Mouse (Mus musculus): ENCODE measurements around the gene Lst1. TPM values are rescaled to one million over a fixed set of nuclear protein-coding genes. Genes with fewer than 3 reads are reported as not detected.

Lst1 gene
- polyA plus RNA-seq, 1 experiment: 18.9 TPM

DNA sequence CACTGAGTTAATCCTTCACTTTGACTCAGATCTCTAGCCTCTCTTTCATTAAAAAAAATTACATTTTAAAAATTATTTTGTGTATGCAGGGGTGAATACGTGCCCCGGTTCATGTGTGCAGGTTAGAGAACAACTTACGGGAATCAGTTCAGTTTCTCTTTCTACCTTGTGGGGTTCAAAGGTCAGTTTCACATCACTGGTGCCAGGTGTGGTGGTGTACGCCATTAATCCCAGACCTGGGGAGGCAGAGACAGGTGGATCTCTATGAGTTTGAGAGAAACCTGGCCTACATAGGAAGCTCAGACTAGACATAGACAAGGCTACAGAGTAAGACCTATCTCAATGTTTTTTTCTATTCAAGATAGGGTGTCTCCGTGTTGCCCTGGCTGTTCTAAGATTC is 24.8 kb upstream of the Lst1 start:
- Histone ChIP-seq H3K4me3 (ENCODE audit: insufficient read depth, low read length) (no peak overlapping the region), H3K4me1 (ENCODE audit: control insufficient read depth, insufficient read depth, low read length) (no peaks in the 10 kb centered on the region), H3K27ac (ENCODE audit: insufficient read depth, low read length) (no peak overlapping the region)
- TF ChIP-seq POLR2A (IDR thresholded peaks at IDR 0.05; ENCODE audit: extremely low read depth, insufficient read depth, low read length) (no peak), CTCF (IDR thresholded peaks at IDR 0.05; ENCODE audit: extremely low read depth, insufficient read depth, low read length) (no peak)

- H3K27ac ChIP-seq (ENCODE audit: insufficient read depth, low read length): no peak overlapping the region
- H3K4me3 ChIP-seq (ENCODE audit: insufficient read depth, low read length): no peak overlapping the region
- TF ChIP-seq POLR2A (IDR thresholded peaks at IDR 0.05; ENCODE audit: extremely low read depth, insufficient read depth, low read length): no peak
- no peak for TF ChIP-seq CTCF (IDR thresholded peaks at IDR 0.05; ENCODE audit: extremely low read depth, insufficient read depth, low read length)
Measured at GRCm38 (mm10) chr17:35210593-35210992, 22.4 kb upstream of the Lst1 start.

DNA sequence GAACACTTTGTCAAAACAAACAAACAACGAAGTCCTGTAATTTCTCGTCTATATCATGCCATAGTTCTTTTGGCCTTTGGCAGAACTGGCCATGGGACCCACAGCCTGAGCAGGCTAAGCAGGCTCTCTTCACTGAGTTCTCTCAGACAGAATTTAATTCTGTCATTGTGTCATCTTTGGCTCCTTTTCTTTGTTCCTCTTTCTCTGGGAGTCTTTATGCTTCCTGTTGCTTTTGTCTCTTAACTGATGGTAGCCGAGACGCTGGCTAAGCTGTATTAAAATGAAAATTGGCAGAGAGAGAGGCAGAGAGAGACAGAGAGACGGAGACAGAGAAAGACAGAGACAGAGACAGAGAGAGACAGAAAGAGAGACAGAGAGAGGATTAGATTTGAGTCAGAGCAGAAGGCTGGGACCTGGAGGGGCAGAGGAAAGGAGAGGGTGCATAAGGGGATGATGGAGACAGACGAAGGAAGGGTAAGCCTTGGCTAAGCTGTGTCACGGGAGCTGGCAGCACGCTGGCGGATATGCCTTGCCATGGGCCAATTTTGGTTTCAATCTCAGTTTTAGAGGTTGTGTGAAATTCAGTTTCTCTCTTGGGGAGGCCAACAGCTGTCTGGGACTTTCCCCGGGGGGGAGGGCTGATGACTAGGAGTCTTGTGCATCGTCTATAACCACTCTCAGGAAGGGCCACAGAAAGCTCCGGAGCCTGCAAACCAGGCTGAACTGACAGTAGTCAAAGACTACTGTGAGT is 21.7 kb upstream of the Lst1 start:
- Histone ChIP-seq H3K4me1 (ENCODE audit: control insufficient read depth, insufficient read depth, low read length) (no peaks in the 10 kb centered on the region), H3K4me3 (ENCODE audit: insufficient read depth, low read length) (no peak overlapping the region), H3K27ac (ENCODE audit: insufficient read depth, low read length) (no peak overlapping the region)
- no peak for TF ChIP-seq POLR2A (IDR thresholded peaks at IDR 0.05; ENCODE audit: extremely low read depth, insufficient read depth, low read length)
- no peak for TF ChIP-seq CTCF (IDR thresholded peaks at IDR 0.05; ENCODE audit: extremely low read depth, insufficient read depth, low read length)

More at GRCm38 (mm10) chr17:35210593-35210992, 22.4 kb upstream of the Lst1 start:
- H3K4me1 ChIP-seq (ENCODE audit: control insufficient read depth, insufficient read depth, low read length): no peaks in the 10 kb centered on the region

DNA sequence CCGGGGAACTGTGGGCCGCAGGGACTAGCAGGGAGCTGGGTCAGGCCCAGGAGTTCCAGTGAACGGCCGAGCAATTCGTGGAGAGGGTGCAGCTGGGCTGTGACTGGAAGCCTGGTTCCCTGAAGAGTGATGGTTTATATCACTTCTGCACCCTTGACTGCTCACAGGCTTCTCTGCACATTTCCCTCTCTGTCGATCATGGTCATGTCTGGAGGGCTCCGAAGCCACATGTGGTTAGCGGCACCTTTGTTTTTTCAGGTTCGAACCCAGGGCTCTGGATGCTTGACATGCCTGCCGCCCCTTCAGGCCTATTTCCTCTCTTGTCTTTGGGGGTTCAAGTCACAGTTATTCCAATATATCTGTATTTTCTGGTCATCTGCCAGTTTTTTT is 17.1 kb upstream of the Lst1 start:
- TF ChIP-seq POLR2A (IDR thresholded peaks at IDR 0.05; ENCODE audit: extremely low read depth, insufficient read depth, low read length): no peak
- TF ChIP-seq CTCF (IDR thresholded peaks at IDR 0.05; ENCODE audit: extremely low read depth, insufficient read depth, low read length): no peak
- Histone ChIP-seq H3K27ac (ENCODE audit: insufficient read depth, low read length) (no peak overlapping the region), H3K4me1 (ENCODE audit: control insufficient read depth, insufficient read depth, low read length) (no peaks in the 10 kb centered on the region)

GRCm38 (mm10) chr17:35204494-35205379 is 16.5 kb upstream of the Lst1 start, which contains the start of gene Lta:
Gene Lta (minus strand): TSS chr17:35205351.
- no peak within 1 kb of the TSS for H3K27ac ChIP-seq (ENCODE audit: insufficient read depth, low read length)
- H3K4me1 ChIP-seq (ENCODE audit: control insufficient read depth, insufficient read depth, low read length): no peaks in the 10 kb centered on the region
- TF ChIP-seq POLR2A (IDR thresholded peaks at IDR 0.05; ENCODE audit: extremely low read depth, insufficient read depth, low read length) (no peak), CTCF (IDR thresholded peaks at IDR 0.05; ENCODE audit: extremely low read depth, insufficient read depth, low read length) (no peak)
- no peak within 1 kb of the TSS for H3K4me3 ChIP-seq (ENCODE audit: insufficient read depth, low read length)

More for the DNA sequence above, 17.1 kb upstream of the Lst1 start:
- no peak overlapping the region for H3K4me3 ChIP-seq (ENCODE audit: insufficient read depth, low read length)

DNA sequence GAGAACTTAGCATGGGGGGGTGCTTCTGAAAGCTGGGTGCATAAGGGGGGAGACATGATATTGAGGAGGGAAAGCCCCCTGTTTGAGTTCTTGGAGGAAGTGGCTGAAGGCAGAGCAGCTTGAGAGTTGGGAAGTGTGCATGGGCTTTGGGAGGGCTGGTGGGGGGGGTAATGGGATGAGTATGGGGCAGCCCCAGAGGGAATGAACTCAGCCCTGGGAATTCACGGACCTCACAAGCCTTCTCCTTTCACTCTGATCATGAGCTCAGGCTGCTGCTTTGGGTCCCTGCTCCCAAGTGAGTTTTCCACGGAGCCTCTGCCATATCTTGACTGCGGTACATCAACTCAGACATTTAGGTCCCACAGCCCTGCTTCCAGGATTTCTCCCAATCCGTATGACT is 14.2 kb upstream of the Lst1 start:
- Histone ChIP-seq H3K4me3 (ENCODE audit: insufficient read depth, low read length) (no peak overlapping the region), H3K4me1 (ENCODE audit: control insufficient read depth, insufficient read depth, low read length) (no peaks in the 10 kb centered on the region), H3K27ac (ENCODE audit: insufficient read depth, low read length) (no peak overlapping the region)
- no peak for TF ChIP-seq POLR2A (IDR thresholded peaks at IDR 0.05; ENCODE audit: extremely low read depth, insufficient read depth, low read length)

DNA sequence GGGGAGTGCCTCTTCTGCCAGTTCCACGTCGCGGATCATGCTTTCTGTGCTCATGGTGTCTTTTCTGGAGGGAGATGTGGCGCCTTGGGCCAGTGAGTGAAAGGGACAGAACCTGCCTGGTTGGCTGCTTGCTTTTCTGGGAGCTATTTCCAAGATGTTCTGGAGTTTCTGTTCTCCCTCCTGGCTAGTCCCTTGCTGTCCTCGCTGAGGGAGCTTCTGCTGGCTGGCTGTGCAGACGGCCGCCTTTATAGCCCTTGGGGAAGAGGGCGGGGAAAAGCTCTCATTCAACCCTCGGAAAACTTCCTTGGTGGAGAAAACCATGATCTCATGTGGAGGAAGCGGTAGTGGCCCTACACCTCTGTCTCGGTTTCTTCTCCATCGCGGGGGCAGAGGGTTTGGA is 13.5 kb upstream of the Lst1 start, which contains the start of gene Tnf:
Tnf (minus strand) TSS at position 221 of the 400 bp plus-strand sequence.
- H3K4me3 ChIP-seq (ENCODE audit: insufficient read depth, low read length): no peak within 1 kb of the TSS
- TF ChIP-seq CTCF (IDR thresholded peaks at IDR 0.05; ENCODE audit: extremely low read depth, insufficient read depth, low read length) (no peak), POLR2A (IDR thresholded peaks at IDR 0.05; ENCODE audit: extremely low read depth, insufficient read depth, low read length) (no peak)
- H3K27ac ChIP-seq (ENCODE audit: insufficient read depth, low read length): no peak within 1 kb of the TSS
- no peaks in the 10 kb centered on the region for H3K4me1 ChIP-seq (ENCODE audit: control insufficient read depth, insufficient read depth, low read length)

GRCm38 (mm10) chr17:35201128-35201527 is 12.9 kb upstream of the Lst1 start:
- H3K27ac ChIP-seq (ENCODE audit: insufficient read depth, low read length): no peak overlapping the region
- no peak overlapping the region for H3K4me3 ChIP-seq (ENCODE audit: insufficient read depth, low read length)
- no peaks in the 10 kb centered on the region for H3K4me1 ChIP-seq (ENCODE audit: control insufficient read depth, insufficient read depth, low read length)
- TF ChIP-seq CTCF (IDR thresholded peaks at IDR 0.05; ENCODE audit: extremely low read depth, insufficient read depth, low read length): no peak
- TF ChIP-seq POLR2A (IDR thresholded peaks at IDR 0.05; ENCODE audit: extremely low read depth, insufficient read depth, low read length): no peak

GRCm38 (mm10) chr17:35200398-35200797 is 12.2 kb upstream of the Lst1 start:
- Histone ChIP-seq H3K4me1 (ENCODE audit: control insufficient read depth, insufficient read depth, low read length) (no peaks in the 10 kb centered on the region), H3K4me3 (ENCODE audit: insufficient read depth, low read length) (no peak overlapping the region), H3K27ac (ENCODE audit: insufficient read depth, low read length) (no peak overlapping the region)
- TF ChIP-seq POLR2A (IDR thresholded peaks at IDR 0.05; ENCODE audit: extremely low read depth, insufficient read depth, low read length) (no peak), CTCF (IDR thresholded peaks at IDR 0.05; ENCODE audit: extremely low read depth, insufficient read depth, low read length) (no peak)

Data from cortical plate, adult 2 months (tissue).